Mouse (Mus musculus): ENCODE results near the gene Treh. TPM values are rescaled to one million over a fixed set of nuclear protein-coding genes. Genes with fewer than 3 reads are reported as not detected.

Treh gene
- total and polyA plus RNA-seq, 3 experiments: not detected

GRCm38 (mm10) chr9:44683046-44683445, 10.0 kb downstream of the Treh start:
- Histone ChIP-seq H3K4me3 (ENCODE audit: low read depth, low read length) (no peak overlapping the region), H3K27me3 (ENCODE audit: insufficient read depth, low read length) (peaks cover 56% of the 10 kb centered on the region), H3K9me3 (replicated peaks) (no peaks in the 10 kb centered on the region), H3K4me1 (ENCODE audit: insufficient read depth, low read depth, low read length) (no peaks in the 10 kb centered on the region), H3K36me3 (replicated peaks) (no peaks in the 10 kb centered on the region)
- DNase-seq (ENCODE audit: low spot score) (no peak), ATAC-seq (ENCODE audit: extremely low read depth, insufficient number of reproducible peaks, low FRiP score, poor library complexity, severe bottlenecking) (no peak)
- TF ChIP-seq GATA2 (IDR thresholded peaks at IDR 0.05; ENCODE audit: borderline replicate concordance, low read depth, low read length) (no peak), TAL1 (conservative IDR thresholded peaks at IDR 0.05; ENCODE audit: low read depth, low read length) (no peak), CTCF (IDR thresholded peaks at IDR 0.05; ENCODE audit: low read depth, low read length) (no peak), POLR2AphosphoS5 (IDR thresholded peaks at IDR 0.05; ENCODE audit: insufficient replicate concordance, low read depth, low read length) (no peak)

GRCm38 (mm10) chr9:44685346-44686330, 12.6 kb downstream of the Treh start:
- no peaks in the 10 kb centered on the region; the same call in 1 of the 2 replicates for H3K4me1 ChIP-seq (ENCODE audit: insufficient read depth, low read depth, low read length)
- ATAC-seq (ENCODE audit: extremely low read depth, insufficient number of reproducible peaks, low FRiP score, poor library complexity, severe bottlenecking): no peak
- no peak for TF ChIP-seq POLR2AphosphoS5 (IDR thresholded peaks at IDR 0.05; ENCODE audit: insufficient replicate concordance, low read depth, low read length)
- TF ChIP-seq TAL1 (conservative IDR thresholded peaks at IDR 0.05; ENCODE audit: low read depth, low read length): no peak
- TF ChIP-seq GATA1 (IDR thresholded peaks at IDR 0.05; ENCODE audit: borderline replicate concordance, low read length): no peak
- no peak for TF ChIP-seq GATA2 (IDR thresholded peaks at IDR 0.05; ENCODE audit: borderline replicate concordance, low read depth, low read length)
- TF ChIP-seq CTCF (IDR thresholded peaks at IDR 0.05; ENCODE audit: low read depth, low read length): peak; percentile 99
- H3K27me3 ChIP-seq (ENCODE audit: insufficient read depth, low read length): peaks cover 63% of the 10 kb centered on the region
- peak; percentile 63 for DNase-seq (ENCODE audit: low spot score)
- no peak overlapping the region for H3K4me3 ChIP-seq (ENCODE audit: low read depth, low read length)
- H3K36me3 ChIP-seq (replicated peaks): no peaks in the 10 kb centered on the region
- no peaks in the 10 kb centered on the region for H3K9me3 ChIP-seq (replicated peaks)

- ATAC-seq (ENCODE audit: extremely low read depth, insufficient number of reproducible peaks, low FRiP score, poor library complexity, severe bottlenecking) (no peak), DNase-seq (ENCODE audit: low spot score) (no peak)
- Histone ChIP-seq H3K4me3 (ENCODE audit: low read depth, low read length) (no peak overlapping the region), H3K36me3 (replicated peaks) (no peaks in the 10 kb centered on the region), H3K27me3 (ENCODE audit: insufficient read depth, low read length) (peaks cover 57% of the 10 kb centered on the region), H3K9me3 (replicated peaks) (no peaks in the 10 kb centered on the region), H3K4me1 (ENCODE audit: insufficient read depth, low read depth, low read length) (peaks cover 2% of the 10 kb centered on the region; the same call in 1 of the 2 replicates)
- TF ChIP-seq GATA1 (IDR thresholded peaks at IDR 0.05; ENCODE audit: borderline replicate concordance, low read length): no peak
- no peak for TF ChIP-seq POLR2AphosphoS5 (IDR thresholded peaks at IDR 0.05; ENCODE audit: insufficient replicate concordance, low read depth, low read length)
- TF ChIP-seq CTCF (IDR thresholded peaks at IDR 0.05; ENCODE audit: low read depth, low read length): no peak
- no peak for TF ChIP-seq GATA2 (IDR thresholded peaks at IDR 0.05; ENCODE audit: borderline replicate concordance, low read depth, low read length)
Measured at GRCm38 (mm10) chr9:44686638-44687037, 13.6 kb downstream of the Treh start.

GRCm38 (mm10) chr9:44688013-44688412, 15.0 kb downstream of the Treh start:
- Histone ChIP-seq H3K4me1 (ENCODE audit: insufficient read depth, low read depth, low read length) (peaks cover 2% of the 10 kb centered on the region; the same call in 1 of the 2 replicates), H3K36me3 (replicated peaks) (no peaks in the 10 kb centered on the region), H3K4me3 (ENCODE audit: low read depth, low read length) (no peak overlapping the region), H3K27me3 (ENCODE audit: insufficient read depth, low read length) (peaks cover 56% of the 10 kb centered on the region), H3K9me3 (replicated peaks) (no peaks in the 10 kb centered on the region)
- no peak for ATAC-seq (ENCODE audit: extremely low read depth, insufficient number of reproducible peaks, low FRiP score, poor library complexity, severe bottlenecking)
- DNase-seq (ENCODE audit: low spot score): no peak
- TF ChIP-seq POLR2AphosphoS5 (IDR thresholded peaks at IDR 0.05; ENCODE audit: insufficient replicate concordance, low read depth, low read length): no peak
- no peak for TF ChIP-seq GATA1 (IDR thresholded peaks at IDR 0.05; ENCODE audit: borderline replicate concordance, low read length)
- TF ChIP-seq CTCF (IDR thresholded peaks at IDR 0.05; ENCODE audit: low read depth, low read length): no peak
- TF ChIP-seq GATA2 (IDR thresholded peaks at IDR 0.05; ENCODE audit: borderline replicate concordance, low read depth, low read length): no peak
- no peak for TF ChIP-seq TAL1 (conservative IDR thresholded peaks at IDR 0.05; ENCODE audit: low read depth, low read length)

- DNase-seq (ENCODE audit: low spot score): no peak
Measured at GRCm38 (mm10) chr9:44690641-44691040, 17.6 kb downstream of the Treh start.

More at GRCm38 (mm10) chr9:44690641-44691040, 17.6 kb downstream of the Treh start:
- Histone ChIP-seq H3K27me3 (ENCODE audit: insufficient read depth, low read length) (peaks cover 46% of the 10 kb centered on the region), H3K36me3 (replicated peaks) (no peaks in the 10 kb centered on the region), H3K9me3 (replicated peaks) (no peaks in the 10 kb centered on the region), H3K4me3 (ENCODE audit: low read depth, low read length) (no peak overlapping the region), H3K4me1 (ENCODE audit: insufficient read depth, low read depth, low read length) (peaks cover 2% of the 10 kb centered on the region; the same call in 1 of the 2 replicates)
- ATAC-seq (ENCODE audit: extremely low read depth, insufficient number of reproducible peaks, low FRiP score, poor library complexity, severe bottlenecking): no peak
- no peak for TF ChIP-seq GATA1 (IDR thresholded peaks at IDR 0.05; ENCODE audit: borderline replicate concordance, low read length)
- no peak for TF ChIP-seq CTCF (IDR thresholded peaks at IDR 0.05; ENCODE audit: low read depth, low read length)
- TF ChIP-seq TAL1 (conservative IDR thresholded peaks at IDR 0.05; ENCODE audit: low read depth, low read length): no peak
- TF ChIP-seq GATA2 (IDR thresholded peaks at IDR 0.05; ENCODE audit: borderline replicate concordance, low read depth, low read length): no peak
- TF ChIP-seq POLR2AphosphoS5 (IDR thresholded peaks at IDR 0.05; ENCODE audit: insufficient replicate concordance, low read depth, low read length): no peak

Measured in G1E (cell line).